Mouse (Mus musculus) G1E (cell line): ENCODE measurements at regions not wholly inside any gene's neighbourhood (a gene's known extent, or its start where the extent isn't known, plus 50 kb on each side); places are given as distances from the start of the nearest gene placed in this dataset.

Experiments
- ATAC-seq: 2 replicates; pipeline ENCODE4 v1.8.0; 2016; ENCODE audit warnings: mild to moderate bottlenecking; ENCODE audit not compliant: insufficient number of reproducible peaks, poor library complexity, low FRiP score, severe bottlenecking; ENCODE audit errors: extremely low read depth
- DNase-seq: peaks from one replicate; pipeline ENCODE4 v3.0.0; 2012; ENCODE audit warnings: low spot score
- H3K27me3 ChIP-seq: 2 replicates; pipeline ENCODE4 v1.6.1; 2012; ENCODE audit warnings: mild to moderate bottlenecking, low read length, inconsistent platforms; ENCODE audit not compliant: insufficient read depth
- H3K36me3 ChIP-seq: replicated peaks from 2 replicates; pipeline ENCODE3; 2012; ENCODE audit warnings: mild to moderate bottlenecking, inconsistent platforms
- H3K4me1 ChIP-seq: 2 replicates; pipeline ENCODE4 v1.6.1; 2012; ENCODE audit warnings: low read depth, low read length, inconsistent platforms, mixed read lengths; ENCODE audit not compliant: insufficient read depth
- H3K4me3 ChIP-seq: 2 replicates; pipeline ENCODE4 v1.5.1; 2012; ENCODE audit warnings: low read depth, mild to moderate bottlenecking, inconsistent platforms, low read length, moderate library complexity, mixed read lengths
- H3K9me3 ChIP-seq: replicated peaks from 2 replicates; pipeline ENCODE4 v1.6.1; 2012; ENCODE audit warnings: inconsistent platforms
- CTCF ChIP-seq: IDR thresholded peaks from 2 replicates; pipeline ENCODE4 v1.5.1; 2012; ENCODE audit warnings: low read depth, low read length, inconsistent platforms, mixed read lengths
- GATA1 ChIP-seq: IDR thresholded peaks from 2 replicates; pipeline ENCODE4 v1.6.1; 2012; ENCODE audit warnings: borderline replicate concordance, low read length, inconsistent platforms, mixed read lengths
- GATA2 ChIP-seq: IDR thresholded peaks from 2 replicates; pipeline ENCODE4 v1.6.1; 2012; ENCODE audit warnings: low read depth, low read length, inconsistent platforms, borderline replicate concordance
- POLR2AphosphoS5 ChIP-seq: IDR thresholded peaks from 2 replicates; pipeline ENCODE4 v1.6.1; 2012; ENCODE audit warnings: low read depth, low read length, inconsistent platforms; ENCODE audit not compliant: insufficient replicate concordance
- TAL1 ChIP-seq: conservative IDR thresholded peaks from 2 replicates; pipeline ENCODE4 v1.6.1; 2012; ENCODE audit warnings: low read depth, low read length, inconsistent platforms, mixed read lengths

DNA sequence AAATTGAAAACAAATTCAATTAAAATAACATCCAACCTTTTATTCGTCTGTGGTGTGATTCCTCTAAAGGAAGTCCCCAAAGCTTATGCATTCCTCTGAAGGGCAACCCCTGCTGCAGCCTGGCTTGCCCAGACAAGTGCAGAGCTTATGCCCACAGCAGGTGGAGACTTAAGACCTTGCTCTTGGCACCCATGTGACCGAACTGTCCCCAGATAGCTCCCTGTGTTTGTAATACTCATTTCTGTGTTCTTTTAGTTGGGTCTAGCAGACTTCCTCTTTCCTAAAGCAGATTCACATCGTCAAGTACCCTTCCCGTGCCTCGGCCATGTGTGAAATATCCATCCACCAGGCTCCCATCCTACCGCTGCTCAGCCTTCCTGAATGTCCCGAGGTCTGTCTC lies 723.1 kb upstream of the 4930452B06Rik start:
- ATAC-seq: no peak
- no peak for TF ChIP-seq CTCF
- TF ChIP-seq TAL1: no peak
- TF ChIP-seq GATA1: no peak
- TF ChIP-seq GATA2: no peak
- no peak for TF ChIP-seq POLR2AphosphoS5
- no peaks in the 10 kb centered on the region for H3K27me3 ChIP-seq
- no peaks in the 10 kb centered on the region for H3K36me3 ChIP-seq
- no peak for DNase-seq
- no peaks in the 10 kb centered on the region for H3K9me3 ChIP-seq
- no peak overlapping the region for H3K4me3 ChIP-seq
- no peaks in the 10 kb centered on the region for H3K4me1 ChIP-seq
